Mouse (Mus musculus) stomach, postnatal 0 days (tissue): ENCODE measurements around the gene Xkr7. TPM values are rescaled to one million over a fixed set of nuclear protein-coding genes. Genes with fewer than 3 reads are reported as not detected.

Experiments
- ATAC-seq: fragments of 200-750 bp; cut with Nextera tagmentation; 2 replicates; pipeline ENCODE4 v1.8.0; 2017; ENCODE audit not compliant: low FRiP score, low TSS enrichment
- DNase-seq: peaks from one replicate; pipeline ENCODE4 v3.0.0-alpha.2; 2016; ENCODE audit warnings: low spot score
- H3K27ac ChIP-seq: fragments of 300-500 bp; sonication (generic); replicated peaks from 2 replicates; pipeline ENCODE4 v1.5.1; 2014; ENCODE audit warnings: mild to moderate bottlenecking, control low read depth
- H3K27me3 ChIP-seq: fragments of 300-500 bp; sonication (generic); 2 replicates; pipeline ENCODE4 v1.6.1; 2014; ENCODE audit warnings: low read length; ENCODE audit not compliant: control insufficient read depth, insufficient read depth
- H3K36me3 ChIP-seq: fragments of 300-500 bp; sonication (generic); 2 replicates; pipeline ENCODE4 v1.6.1; 2014; ENCODE audit warnings: low read length, mixed read lengths; ENCODE audit not compliant: control insufficient read depth, insufficient read depth
- H3K4me1 ChIP-seq: fragments of 300-500 bp; sonication (generic); replicated peaks from 2 replicates; pipeline ENCODE4 v1.6.1; 2014; ENCODE audit warnings: antibody characterized with exemption; ENCODE audit not compliant: control insufficient read depth, insufficient read depth
- H3K4me2 ChIP-seq: fragments of 300-500 bp; sonication (generic); replicated peaks from 2 replicates; pipeline ENCODE4 v1.6.1; 2014; ENCODE audit warnings: low read depth, mild to moderate bottlenecking, control low read depth, moderate library complexity
- H3K4me3 ChIP-seq: fragments of 300-500 bp; sonication (generic); 2 replicates; pipeline ENCODE4 v1.5.1; 2014; ENCODE audit warnings: low read depth, low read length, control low read depth
- H3K9ac ChIP-seq: fragments of 300-500 bp; sonication (generic); 2 replicates; pipeline ENCODE4 v1.6.1; 2014; ENCODE audit warnings: mild to moderate bottlenecking, low read length, control low read depth, mixed read lengths
- H3K9me3 ChIP-seq: fragments of 300-500 bp; sonication (generic); 2 replicates; pipeline ENCODE4 v1.6.1; 2016; ENCODE audit warnings: low read length; ENCODE audit not compliant: control insufficient read depth
- CTCF ChIP-seq: IDR thresholded peaks from 2 replicates; pipeline ENCODE4 v1.5.1; 2016; ENCODE audit warnings: antibody characterized with exemption, low read depth, mild to moderate bottlenecking, moderate library complexity
- EP300 ChIP-seq: optimal IDR thresholded peaks from 2 replicates; pipeline ENCODE3; 2016; ENCODE audit warnings: antibody characterized with exemption
- WGBS: fragments of 180-500 bp; shearing (Covaris S2); extraction: QIAGEN DNeasy Blood & Tissue Kit; methylation state at CpG from one replicate; pipeline ENCODE4 v1.1.7; 2014; 5-methylcytosine and 5-hydroxymethylcytosine counted together
- polyA plus RNA-seq: library from polyadenylated mRNA; unstranded; fragments of >200 nt; fragmentation: Nextera tagmentation; extraction: Ambion mirVana; gene quantifications from 2 replicates; pipeline ENCODE4 v1.2.1, GENCODE M21; 2015

The Xkr7 gene
- polyA plus RNA-seq, 1 experiment from 2014 or later: not detected

DNA sequence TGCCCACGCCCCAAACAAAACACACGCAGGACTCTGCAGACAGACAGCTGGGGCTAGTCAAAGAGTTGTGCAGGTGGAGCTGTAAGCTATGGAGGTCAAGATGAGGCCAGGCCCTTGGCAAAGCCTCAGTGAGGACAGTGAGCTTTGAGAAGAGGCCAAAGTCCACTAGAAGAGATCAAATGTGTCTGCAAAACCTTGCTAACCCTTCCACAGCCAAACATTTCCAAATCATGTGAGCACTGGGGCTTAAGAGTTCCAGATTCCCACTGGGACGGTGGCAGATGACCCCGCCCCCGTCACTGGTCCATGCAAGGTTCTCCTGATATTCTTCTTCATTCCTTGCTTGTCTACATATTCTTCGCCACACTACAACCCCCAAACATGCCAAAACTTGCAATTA is 50.2 kb downstream of the Xkr7 start:
- TF ChIP-seq CTCF: no peak
- no peak for TF ChIP-seq EP300
- ATAC-seq (no peak), DNase-seq (no peak)
- Histone ChIP-seq H3K9me3 (no peaks in the 10 kb centered on the region), H3K9ac (no peak overlapping the region), H3K27ac (no peak overlapping the region), H3K4me3 (no peak overlapping the region), H3K4me1 (no peaks in the 10 kb centered on the region), H3K36me3 (no peaks in the 10 kb centered on the region), H3K4me2 (no peak overlapping the region), H3K27me3 (no peaks in the 10 kb centered on the region)
- WGBS: 70% methylated on average over 6 of the region's 6 CpGs

DNA sequence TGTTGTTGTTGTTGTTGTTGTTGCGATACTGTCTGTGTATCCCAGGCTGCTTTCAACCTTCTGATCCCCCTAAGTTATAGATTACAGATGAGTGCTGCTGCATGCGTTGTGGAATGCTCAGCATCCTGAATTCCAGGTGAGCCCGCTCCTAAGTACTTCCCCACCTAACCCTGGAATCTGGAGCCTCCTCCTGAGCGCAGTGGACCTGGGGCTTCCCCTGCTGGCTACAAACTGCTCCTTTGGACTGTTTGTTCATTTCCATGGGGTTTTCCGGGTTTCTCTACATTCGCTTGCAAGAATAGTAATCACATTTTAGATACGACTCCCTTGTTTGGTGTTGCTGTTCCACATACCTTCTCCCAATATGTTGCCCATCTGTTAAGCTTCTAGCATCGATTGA is 51.6 kb downstream of the Xkr7 start:
- H3K4me1 ChIP-seq: no peaks in the 10 kb centered on the region
- no peak for ATAC-seq
- WGBS: 72% methylated on average over 8 of the region's 8 CpGs
- H3K36me3 ChIP-seq: no peaks in the 10 kb centered on the region
- H3K4me3 ChIP-seq: no peak overlapping the region
- DNase-seq: no peak
- no peak overlapping the region for H3K9ac ChIP-seq
- H3K4me2 ChIP-seq: no peak overlapping the region
- H3K9me3 ChIP-seq: no peaks in the 10 kb centered on the region
- H3K27ac ChIP-seq: no peak overlapping the region; the same call in 1 of the 2 replicates
- TF ChIP-seq EP300: no peak
- TF ChIP-seq CTCF: no peak
- no peaks in the 10 kb centered on the region for H3K27me3 ChIP-seq

DNA sequence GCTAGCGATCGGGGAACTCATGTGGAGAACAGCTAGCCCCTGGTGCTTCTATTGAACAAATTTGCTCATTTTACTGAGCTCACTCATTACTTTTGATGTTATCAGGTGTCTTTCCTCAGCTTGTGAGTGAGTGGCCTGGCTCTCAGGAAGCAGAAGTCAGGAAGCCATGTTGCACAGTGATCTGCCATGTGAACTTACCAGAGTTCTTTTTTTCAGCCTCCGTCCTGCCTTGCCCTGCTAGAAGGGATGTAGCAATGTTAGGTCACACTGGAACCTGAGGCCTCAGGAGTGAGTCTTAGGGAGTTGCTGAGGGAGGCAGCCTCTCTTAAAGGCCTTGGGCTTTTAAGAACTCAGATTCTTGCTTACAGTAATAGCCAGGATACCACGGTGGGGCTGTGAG is 52.2 kb downstream of the Xkr7 start:
- no peak for DNase-seq
- Histone ChIP-seq H3K4me2 (no peak overlapping the region), H3K4me3 (no peak overlapping the region), H3K4me1 (no peaks in the 10 kb centered on the region), H3K36me3 (no peaks in the 10 kb centered on the region), H3K27ac (no peak overlapping the region; the same call in 1 of the 2 replicates), H3K27me3 (no peaks in the 10 kb centered on the region), H3K9ac (no peak overlapping the region), H3K9me3 (no peaks in the 10 kb centered on the region)
- ATAC-seq: no peak
- WGBS: 68% methylated on average over 4 of the region's 4 CpGs
- TF ChIP-seq CTCF (no peak), EP300 (no peak)

DNA sequence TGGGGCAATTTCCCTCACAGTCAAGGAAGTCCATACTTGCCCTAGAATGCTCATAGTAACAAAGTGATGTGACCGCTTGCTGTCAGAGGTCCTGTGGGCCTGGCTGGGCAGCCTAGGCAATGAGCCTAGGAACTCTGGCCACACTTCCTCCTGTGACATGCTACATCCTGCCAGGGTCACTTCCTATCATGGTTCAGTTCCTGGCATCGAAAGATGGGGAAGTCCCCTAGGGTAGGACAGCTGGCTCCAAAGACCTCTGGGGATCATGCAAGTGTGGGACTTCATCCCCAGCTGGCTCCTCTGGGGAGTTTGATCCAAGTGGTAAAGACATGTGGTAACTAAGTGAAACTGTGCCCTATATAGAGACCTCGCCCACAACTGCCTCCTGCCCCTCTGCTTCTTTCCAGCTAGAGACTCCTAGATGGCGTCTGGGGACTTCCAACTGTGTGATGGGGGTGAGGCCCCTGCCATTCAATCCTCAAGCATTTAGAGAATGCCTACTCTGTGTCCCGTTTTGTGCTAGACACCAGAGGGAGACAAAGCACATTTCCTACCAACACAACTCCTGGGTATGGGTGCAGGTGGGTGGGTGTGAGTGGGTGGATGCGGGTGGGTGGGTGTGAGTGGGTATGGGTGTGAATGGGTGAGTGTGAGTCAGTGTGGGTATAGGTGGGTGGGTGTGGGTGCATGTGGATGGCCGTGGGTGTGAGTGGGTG is 52.8 kb downstream of the Xkr7 start:
- ATAC-seq: peak; percentile 51; the same call in 1 of the 2 replicates
- Histone ChIP-seq H3K4me2 (no peak overlapping the region), H3K4me3 (no peak overlapping the region), H3K36me3 (no peaks in the 10 kb centered on the region), H3K27me3 (no peaks in the 10 kb centered on the region), H3K9me3 (no peaks in the 10 kb centered on the region), H3K27ac (no peak overlapping the region), H3K9ac (no peak overlapping the region), H3K4me1 (no peaks in the 10 kb centered on the region)
- 59% methylated on average over 7 of the region's 7 CpGs for WGBS
- DNase-seq: no peak
- no peak for TF ChIP-seq EP300
- no peak for TF ChIP-seq CTCF

DNA sequence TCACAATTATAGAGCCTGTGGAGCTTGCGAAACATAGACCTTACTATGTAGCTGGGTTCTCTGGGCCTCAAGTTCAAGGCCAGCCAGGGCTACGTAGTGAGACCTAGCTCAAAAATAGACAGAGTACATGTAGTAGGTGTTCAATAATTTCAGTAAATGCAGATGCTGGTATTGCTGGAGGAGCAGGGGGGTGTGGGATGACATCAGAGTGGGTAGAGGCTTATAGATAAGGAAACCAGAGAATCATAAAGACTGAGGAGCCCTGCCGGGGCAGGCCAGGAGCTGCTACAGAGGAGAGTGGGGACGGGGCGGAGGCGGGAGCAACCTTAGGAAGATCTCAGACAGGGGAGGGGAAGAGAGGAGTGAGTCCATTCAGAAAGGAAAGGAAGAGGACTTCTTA is 53.9 kb downstream of the Xkr7 start:
- no peak overlapping the region for H3K9ac ChIP-seq
- no peaks in the 10 kb centered on the region for H3K36me3 ChIP-seq
- H3K4me3 ChIP-seq: no peak overlapping the region
- ATAC-seq: no peak
- H3K9me3 ChIP-seq: no peaks in the 10 kb centered on the region
- no peaks in the 10 kb centered on the region for H3K4me1 ChIP-seq
- H3K27ac ChIP-seq: no peak overlapping the region
- H3K4me2 ChIP-seq: no peak overlapping the region
- 84% methylated on average over 6 of the region's 6 CpGs for WGBS
- no peaks in the 10 kb centered on the region for H3K27me3 ChIP-seq
- no peak for DNase-seq
- no peak for TF ChIP-seq CTCF
- TF ChIP-seq EP300: no peak

DNA sequence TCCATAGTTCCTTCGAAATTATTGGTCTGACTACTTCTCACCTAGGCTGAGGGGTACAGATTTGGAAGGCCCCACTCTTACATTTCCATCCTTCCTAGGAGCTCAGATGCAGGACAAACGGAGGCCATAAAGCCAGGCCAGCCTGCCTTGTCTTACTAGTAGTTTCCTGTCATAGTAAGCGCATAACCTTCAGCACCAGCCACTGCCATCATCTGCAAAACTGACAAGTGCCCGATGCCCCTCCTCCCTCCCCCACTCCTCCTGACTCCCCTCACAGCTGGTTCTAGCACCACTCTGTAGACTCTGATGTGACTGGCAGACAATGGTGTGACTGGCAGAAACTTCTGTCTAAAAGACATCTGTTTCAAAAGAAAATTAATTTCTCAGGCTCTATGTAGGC is 54.5 kb downstream of the Xkr7 start:
- H3K27ac ChIP-seq: no peak overlapping the region
- H3K9ac ChIP-seq: no peak overlapping the region
- TF ChIP-seq CTCF (no peak), EP300 (no peak)
- H3K4me2 ChIP-seq: no peak overlapping the region
- H3K36me3 ChIP-seq: no peaks in the 10 kb centered on the region
- no peak overlapping the region for H3K4me3 ChIP-seq
- ATAC-seq (no peak), DNase-seq (no peak)
- no peaks in the 10 kb centered on the region for H3K27me3 ChIP-seq
- H3K9me3 ChIP-seq: no peaks in the 10 kb centered on the region
- 86% methylated on average over 4 of the region's 4 CpGs for whole genome bisulfite sequencing
- no peaks in the 10 kb centered on the region for H3K4me1 ChIP-seq
